Mouse (Mus musculus) kidney, postnatal 0 days (tissue): ENCODE data around the gene Hnf1b. TPM values are rescaled to one million over a fixed set of nuclear protein-coding genes. Genes with fewer than 3 reads are reported as not detected.

Experiments
- ATAC-seq: fragments of 200-750 bp; cut with Nextera tagmentation; replicated peaks from 2 replicates; pipeline ENCODE4 v1.8.0; 2017; ENCODE audit warnings: low read depth, moderate number of reproducible peaks, moderate TSS enrichment, moderate library complexity; ENCODE audit not compliant: low FRiP score
- DNase-seq: peaks from one replicate; pipeline ENCODE4 v3.0.0-alpha.2; 2016; ENCODE audit warnings: low spot score
- H3K27ac ChIP-seq: fragments of 300-500 bp; sonication (generic); 2 replicates; pipeline ENCODE4 v1.5.1; 2014; ENCODE audit warnings: mild to moderate bottlenecking
- H3K27me3 ChIP-seq: fragments of 300-500 bp; sonication (generic); 2 replicates; pipeline ENCODE4 v1.6.1; 2014; ENCODE audit warnings: low read length, mixed read lengths; ENCODE audit not compliant: insufficient read depth
- H3K36me3 ChIP-seq: fragments of 300-500 bp; sonication (generic); 2 replicates; pipeline ENCODE4 v1.6.1; 2014; ENCODE audit warnings: low read length, mixed read lengths; ENCODE audit not compliant: insufficient read depth
- H3K4me1 ChIP-seq: fragments of 300-500 bp; sonication (generic); replicated peaks from 2 replicates; pipeline ENCODE4 v1.6.1; 2014; ENCODE audit warnings: antibody characterized with exemption, low read length, mixed read lengths; ENCODE audit not compliant: insufficient read depth
- H3K4me2 ChIP-seq: fragments of 300-500 bp; sonication (generic); 2 replicates; pipeline ENCODE4 v1.6.1; 2014; ENCODE audit warnings: mild to moderate bottlenecking, low read length, moderate library complexity, mixed read lengths
- H3K4me3 ChIP-seq: fragments of 300-500 bp; sonication (generic); replicated peaks from 2 replicates; pipeline ENCODE4 v1.5.1; 2014; ENCODE audit warnings: low read depth, low read length
- H3K9ac ChIP-seq: fragments of 300-500 bp; sonication (generic); 2 replicates; pipeline ENCODE4 v1.6.1; 2014; ENCODE audit warnings: low read depth, low read length
- H3K9me3 ChIP-seq: fragments of 300-500 bp; sonication (generic); replicated peaks from 2 replicates; pipeline ENCODE4 v1.6.1; 2016; ENCODE audit warnings: low read length, inconsistent platforms, mixed read lengths
- CTCF ChIP-seq: IDR thresholded peaks from 2 replicates; pipeline ENCODE4 v1.5.1; 2016; ENCODE audit warnings: antibody characterized with exemption, low read depth, mild to moderate bottlenecking, moderate library complexity
- WGBS: fragments of 180-500 bp; shearing (Covaris S2); extraction: QIAGEN DNeasy Blood & Tissue Kit; methylation state at CpG from one replicate; pipeline ENCODE4 v1.1.7; 2014; 5-methylcytosine and 5-hydroxymethylcytosine counted together
- polyA plus RNA-seq: library from polyadenylated mRNA; unstranded; fragments of >200 nt; fragmentation: Nextera tagmentation; extraction: Ambion mirVana; gene quantifications from 2 replicates; pipeline ENCODE4 v1.2.1, GENCODE M21; 2015

The Hnf1b gene
- polyA plus RNA-seq, 1 experiment from 2014 or later: 88.8 TPM

- no peak for TF ChIP-seq CTCF
- Histone ChIP-seq H3K27me3 (no peaks in the 10 kb centered on the region), H3K9me3 (no peaks in the 10 kb centered on the region), H3K4me1 (no peaks in the 10 kb centered on the region), H3K4me2 (no peak overlapping the region), H3K36me3 (0 out of 2 replicates have a peak, but pooled peaks cover 2% of the 10 kb centered on the region), H3K9ac (no peak overlapping the region), H3K4me3 (no peak overlapping the region), H3K27ac (0 out of 2 replicates have a peak overlapping the region, but pooled peaks have one; percentile 5)
- no peak for DNase-seq
- WGBS: 17% methylated on average over 9 of the region's 9 CpGs
- ATAC-seq: no peak
Measured at GRCm38 (mm10) chr11:83873509-83873908, 23.6 kb downstream of the Hnf1b start.

GRCm38 (mm10) chr11:83876630-83877029 lies 26.8 kb downstream of the Hnf1b start:
- Histone ChIP-seq H3K4me1 (no peaks in the 10 kb centered on the region), H3K9ac (no peak overlapping the region), H3K9me3 (no peaks in the 10 kb centered on the region), H3K36me3 (0 out of 2 replicates have a peak, but pooled peaks cover 3% of the 10 kb centered on the region), H3K27me3 (no peaks in the 10 kb centered on the region), H3K4me3 (no peak overlapping the region), H3K4me2 (no peak overlapping the region), H3K27ac (no peak overlapping the region)
- TF ChIP-seq CTCF: no peak
- 91% methylated on average over 7 of the region's 7 CpGs for WGBS
- DNase-seq (no peak), ATAC-seq (no peak)

GRCm38 (mm10) chr11:83877765-83878164 lies 27.9 kb downstream of the Hnf1b start:
- 64% methylated on average over 8 of the region's 8 CpGs for WGBS
- ATAC-seq (no peak), DNase-seq (no peak)
- Histone ChIP-seq H3K4me1 (no peaks in the 10 kb centered on the region), H3K9ac (no peak overlapping the region), H3K4me3 (no peak overlapping the region), H3K4me2 (no peak overlapping the region), H3K9me3 (no peaks in the 10 kb centered on the region), H3K27ac (peak overlapping the region; percentile 47; the same call in 1 of the 2 replicates), H3K27me3 (no peaks in the 10 kb centered on the region), H3K36me3 (0 out of 2 replicates have a peak, but pooled peaks cover 3% of the 10 kb centered on the region)
- TF ChIP-seq CTCF: no peak

GRCm38 (mm10) chr11:83878417-83878952 lies 28.6 kb downstream of the Hnf1b start:
- H3K9me3 ChIP-seq: no peaks in the 10 kb centered on the region
- no peak overlapping the region for H3K9ac ChIP-seq
- H3K4me3 ChIP-seq: no peak overlapping the region
- WGBS: 67% methylated on average over 4 of the region's 4 CpGs
- no peak overlapping the region for H3K4me2 ChIP-seq
- no peak for TF ChIP-seq CTCF
- ATAC-seq (no peak), DNase-seq (no peak)
- H3K27me3 ChIP-seq: no peaks in the 10 kb centered on the region
- no peak overlapping the region for H3K27ac ChIP-seq
- 0 out of 2 replicates have a peak, but pooled peaks cover 4% of the 10 kb centered on the region for H3K36me3 ChIP-seq
- no peaks in the 10 kb centered on the region for H3K4me1 ChIP-seq

- no peak overlapping the region for H3K9ac ChIP-seq
- H3K36me3 ChIP-seq: 0 out of 2 replicates have a peak, but pooled peaks cover 6% of the 10 kb centered on the region
- ATAC-seq (no peak), DNase-seq (no peak)
- no peak overlapping the region for H3K27ac ChIP-seq
- H3K9me3 ChIP-seq: no peaks in the 10 kb centered on the region
- TF ChIP-seq CTCF: no peak
- no peak overlapping the region for H3K4me2 ChIP-seq
- WGBS: 61% methylated on average over 3 of the region's 3 CpGs
- H3K27me3 ChIP-seq: no peaks in the 10 kb centered on the region
- no peak overlapping the region for H3K4me3 ChIP-seq
- H3K4me1 ChIP-seq: no peaks in the 10 kb centered on the region
Measured at GRCm38 (mm10) chr11:83879130-83879529, 29.3 kb downstream of the Hnf1b start.

- Histone ChIP-seq H3K27ac (no peak overlapping the region), H3K4me2 (no peak overlapping the region), H3K4me3 (no peak overlapping the region), H3K9ac (no peak overlapping the region), H3K27me3 (no peaks in the 10 kb centered on the region), H3K4me1 (no peaks in the 10 kb centered on the region), H3K36me3 (0 out of 2 replicates have a peak, but pooled peaks cover 10% of the 10 kb centered on the region), H3K9me3 (no peaks in the 10 kb centered on the region)
- WGBS: 82% methylated on average over 5 of the region's 5 CpGs
- no peak for DNase-seq
- no peak for TF ChIP-seq CTCF
- no peak for ATAC-seq
Measured at GRCm38 (mm10) chr11:83881438-83881837, 31.6 kb downstream of the Hnf1b start.
